Mouse (Mus musculus) embryonic facial prominence, embryonic 12.5 days (tissue): ENCODE results near the gene Foxc2. TPM values are rescaled to one million over a fixed set of nuclear protein-coding genes. Genes with fewer than 3 reads are reported as not detected.
"Not testable (repeated sequence)": the region's sequence is repeated elsewhere in the genome, so short reads cannot be mapped to it uniquely, and the experiment has no call there.

Source experiments
- ATAC-seq: fragments of 200-750 bp; cut with Nextera tagmentation; 2 replicates; pipeline ENCODE4 v1.8.0; 2017; ENCODE audit not compliant: insufficient number of reproducible peaks, insufficient read depth, low FRiP score, low TSS enrichment
- H3K27ac ChIP-seq: fragments of 300-500 bp; sonication (generic); 2 replicates; pipeline ENCODE4 v1.5.1; 2016; ENCODE audit warnings: mild to moderate bottlenecking
- H3K27me3 ChIP-seq: fragments of 300-500 bp; sonication (generic); 2 replicates; pipeline ENCODE4 v1.6.1; 2016; ENCODE audit warnings: mild to moderate bottlenecking, moderate library complexity
- H3K36me3 ChIP-seq: fragments of 300-500 bp; sonication (generic); 2 replicates; pipeline ENCODE4 v1.6.1; 2016; ENCODE audit warnings: mild to moderate bottlenecking
- H3K4me1 ChIP-seq: fragments of 300-500 bp; sonication (generic); 2 replicates; pipeline ENCODE4 v1.6.1; 2016
- H3K4me2 ChIP-seq: fragments of 300-500 bp; sonication (generic); replicated peaks from 2 replicates; pipeline ENCODE4 v1.6.1; 2016; ENCODE audit warnings: mild to moderate bottlenecking, moderate library complexity
- H3K4me3 ChIP-seq: fragments of 300-500 bp; sonication (generic); 2 replicates; pipeline ENCODE4 v1.5.1; 2016; ENCODE audit warnings: mild to moderate bottlenecking
- H3K9ac ChIP-seq: fragments of 300-500 bp; sonication (generic); 2 replicates; pipeline ENCODE4 v1.6.1; 2016; ENCODE audit warnings: mild to moderate bottlenecking, moderate library complexity
- H3K9me3 ChIP-seq: fragments of 300-500 bp; sonication (generic); 2 replicates; pipeline ENCODE4 v1.6.1; 2016; ENCODE audit warnings: mild to moderate bottlenecking, moderate library complexity
- WGBS: fragments of 180-500 bp; shearing (Covaris S2); methylation state at CpG from one replicate; pipeline ENCODE4 v1.1.7; 2016; 5-methylcytosine and 5-hydroxymethylcytosine counted together
- polyA plus RNA-seq: library from polyadenylated mRNA; unstranded; fragments of >200 nt; fragmentation: Nextera tagmentation; extraction: Ambion mirVana; gene quantifications from 2 replicates; pipeline ENCODE4 v1.2.1, GENCODE M21; 2016

The Foxc2 gene
- polyA plus RNA-seq, 1 experiment from 2014 or later, result 26.8 TPM

- Histone ChIP-seq H3K9me3 (0 out of 2 replicates have a peak, but pooled peaks cover 7% of the 10 kb centered on the region), H3K9ac (no peak overlapping the region), H3K27ac (no peak overlapping the region), H3K27me3 (peaks cover 32% of the 10 kb centered on the region), H3K4me2 (no peak overlapping the region), H3K36me3 (no peaks in the 10 kb centered on the region), H3K4me1 (peaks cover 19% of the 10 kb centered on the region), H3K4me3 (no peak overlapping the region)
- no peak for ATAC-seq
- 45% methylated on average over 5 of the region's 5 CpGs for WGBS
Observed at GRCm38 (mm10) chr8:121132961-121133513, 17.1 kb downstream of the Foxc2 start.

- H3K36me3 ChIP-seq, result no peaks in the 10 kb centered on the region
- H3K9me3 ChIP-seq, result peaks cover 13% of the 10 kb centered on the region; the same call in 1 of the 2 replicates
- no peak overlapping the region for H3K27ac ChIP-seq
- H3K9ac ChIP-seq, result no peak overlapping the region
- 85% methylated on average over 10 of the region's 10 CpGs for WGBS
- ATAC-seq, result no peak
- no peak overlapping the region for H3K4me3 ChIP-seq
- H3K4me1 ChIP-seq, result peaks cover 9% of the 10 kb centered on the region; the same call in 1 of the 2 replicates
- no peak overlapping the region for H3K4me2 ChIP-seq
- H3K27me3 ChIP-seq, result peaks cover 24% of the 10 kb centered on the region
Observed at GRCm38 (mm10) chr8:121134102-121134501, 18.1 kb downstream of the Foxc2 start.

GRCm38 (mm10) chr8:121134512-121134911, 18.5 kb downstream of the Foxc2 start:
- Histone ChIP-seq H3K36me3 (no peaks in the 10 kb centered on the region), H3K27me3 (peaks cover 23% of the 10 kb centered on the region), H3K4me2 (no peak overlapping the region), H3K27ac (no peak overlapping the region), H3K9me3 (peaks cover 13% of the 10 kb centered on the region; the same call in 1 of the 2 replicates), H3K4me1 (peaks cover 5% of the 10 kb centered on the region; the same call in 1 of the 2 replicates), H3K9ac (no peak overlapping the region), H3K4me3 (no peak overlapping the region)
- ATAC-seq, result no peak
- 89% methylated on average over 11 of the region's 11 CpGs for WGBS

- Histone ChIP-seq H3K27me3 (0 out of 2 replicates have a peak, but pooled peaks cover 10% of the 10 kb centered on the region), H3K4me1 (peaks cover 4% of the 10 kb centered on the region; the same call in 1 of the 2 replicates), H3K9me3 (peaks cover 13% of the 10 kb centered on the region; the same call in 1 of the 2 replicates), H3K36me3 (no peaks in the 10 kb centered on the region), H3K9ac (no peak overlapping the region), H3K27ac (no peak overlapping the region), H3K4me3 (no peak overlapping the region), H3K4me2 (no peak overlapping the region)
- no peak for ATAC-seq
- WGBS, result 93% methylated on average over 6 of the region's 6 CpGs
Observed at GRCm38 (mm10) chr8:121136856-121137255, 20.9 kb downstream of the Foxc2 start.

- H3K9ac ChIP-seq, ATAC-seq, H3K4me2 ChIP-seq, H3K4me3 ChIP-seq, H3K4me1 ChIP-seq, H3K9me3 ChIP-seq, H3K36me3 ChIP-seq, H3K27ac ChIP-seq, H3K27me3 ChIP-seq: not testable (repeated sequence)
- WGBS, result 79% methylated on average over 4 of the region's 6 CpGs
Observed at GRCm38 (mm10) chr8:121145457-121146134, 29.6 kb downstream of the Foxc2 start.

GRCm38 (mm10) chr8:121148573-121149083, 32.7 kb downstream of the Foxc2 start:
- no peaks in the 10 kb centered on the region for H3K4me1 ChIP-seq
- H3K4me3 ChIP-seq, result no peak overlapping the region
- no peak overlapping the region for H3K9ac ChIP-seq
- no peak overlapping the region for H3K27ac ChIP-seq
- no peak for ATAC-seq
- H3K9me3 ChIP-seq, result no peaks in the 10 kb centered on the region
- H3K4me2 ChIP-seq, result no peak overlapping the region
- WGBS, result 38% methylated on average over 8 of the region's 8 CpGs
- H3K27me3 ChIP-seq, result no peaks in the 10 kb centered on the region
- H3K36me3 ChIP-seq, result no peaks in the 10 kb centered on the region

GRCm38 (mm10) chr8:121152394-121152793, 36.4 kb downstream of the Foxc2 start:
- ATAC-seq, result no peak
- Histone ChIP-seq H3K27me3 (no peaks in the 10 kb centered on the region; the same call in 1 of the 2 replicates), H3K9ac (no peak overlapping the region)

GRCm38 (mm10) chr8:121156990-121157491, 41.1 kb downstream of the Foxc2 start:
- Histone ChIP-seq H3K9me3 (no peaks in the 10 kb centered on the region), H3K36me3 (no peaks in the 10 kb centered on the region), H3K4me1 (no peaks in the 10 kb centered on the region), H3K27ac (no peak overlapping the region), H3K27me3 (no peaks in the 10 kb centered on the region; the same call in 1 of the 2 replicates), H3K9ac (no peak overlapping the region), H3K4me3 (no peak overlapping the region), H3K4me2 (no peak overlapping the region)
- ATAC-seq, result no peak
- 86% methylated on average over 7 of the region's 7 CpGs for WGBS

More at GRCm38 (mm10) chr8:121152394-121152793, 36.4 kb downstream of the Foxc2 start:
- no peak overlapping the region for H3K27ac ChIP-seq
- no peaks in the 10 kb centered on the region for H3K4me1 ChIP-seq
- no peak overlapping the region for H3K4me2 ChIP-seq
- no peak overlapping the region for H3K4me3 ChIP-seq
- WGBS, result 61% methylated on average over 12 of the region's 12 CpGs
- no peaks in the 10 kb centered on the region for H3K9me3 ChIP-seq
- H3K36me3 ChIP-seq, result no peaks in the 10 kb centered on the region

GRCm38 (mm10) chr8:121158812-121159211, 42.8 kb downstream of the Foxc2 start:
- Histone ChIP-seq H3K9me3 (no peaks in the 10 kb centered on the region), H3K4me2 (no peak overlapping the region), H3K4me1 (peaks cover 9% of the 10 kb centered on the region; the same call in 1 of the 2 replicates), H3K27me3 (no peaks in the 10 kb centered on the region; the same call in 1 of the 2 replicates), H3K4me3 (no peak overlapping the region), H3K27ac (no peak overlapping the region), H3K36me3 (no peaks in the 10 kb centered on the region), H3K9ac (no peak overlapping the region)
- no peak for ATAC-seq
- 78% methylated on average over 13 of the region's 13 CpGs for WGBS

- Histone ChIP-seq H3K9ac (no peak overlapping the region), H3K4me2 (no peak overlapping the region), H3K4me3 (no peak overlapping the region), H3K4me1 (peaks cover 15% of the 10 kb centered on the region; the same call in 1 of the 2 replicates), H3K36me3 (no peaks in the 10 kb centered on the region), H3K9me3 (no peaks in the 10 kb centered on the region), H3K27ac (no peak overlapping the region), H3K27me3 (no peaks in the 10 kb centered on the region; the same call in 1 of the 2 replicates)
- no peak for ATAC-seq
- 91% methylated on average over 5 of the region's 5 CpGs for WGBS
Observed at GRCm38 (mm10) chr8:121161437-121161836, 45.5 kb downstream of the Foxc2 start.

- Histone ChIP-seq H3K4me3 (no peak overlapping the region), H3K27ac (no peak overlapping the region), H3K4me2 (no peak overlapping the region), H3K4me1 (peaks cover 15% of the 10 kb centered on the region; the same call in 1 of the 2 replicates), H3K9me3 (no peaks in the 10 kb centered on the region), H3K36me3 (no peaks in the 10 kb centered on the region), H3K9ac (no peak overlapping the region), H3K27me3 (no peaks in the 10 kb centered on the region)
- 64% methylated on average over 4 of the region's 4 CpGs for WGBS
- no peak for ATAC-seq
Observed at GRCm38 (mm10) chr8:121162413-121162812, 46.4 kb downstream of the Foxc2 start.
